Mouse (Mus musculus): Measurements from ENCODE around the gene Tmem82. TPM values are rescaled to one million over a fixed set of nuclear protein-coding genes. Genes with fewer than 3 reads are reported as not detected.
A peak's percentile ranks its signal among the peaks of the same experiment; 100 is the strongest.

The Tmem82 gene
- total RNA-seq, 2 experiments from 2014 or later: 3.1 to 3.2 TPM

- DNase-seq: peak; percentile 70
Measured at GRCm38 (mm10) chr4:141609538-141609937, 8.9 kb downstream of the Tmem82 start.

DNA sequence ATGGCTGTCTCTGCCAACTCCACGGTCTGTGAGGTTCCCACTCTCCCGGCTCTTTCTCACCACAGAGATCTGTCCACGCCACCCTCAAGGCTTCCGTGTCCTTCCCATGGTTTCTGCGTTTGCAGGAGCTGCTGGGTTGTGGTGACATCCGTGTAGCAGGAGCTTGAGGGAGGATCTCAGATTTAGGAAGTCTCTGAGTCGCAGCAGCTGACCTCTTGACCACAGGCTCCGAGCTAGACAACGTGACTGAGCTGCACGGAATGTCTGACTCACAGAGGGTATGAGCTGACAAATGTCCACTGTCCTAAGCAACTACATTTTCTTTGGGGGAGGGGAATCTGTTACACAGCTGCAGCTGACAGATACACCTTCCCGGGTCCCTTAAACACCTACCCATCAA lies 12.6 kb downstream of the Tmem82 start, which contains the start of gene Fblim1:
Gene Fblim1 (minus strand): TSS at position 236 of the 400 bp plus-strand sequence.
- DNase-seq: peak; percentile 5

DNA sequence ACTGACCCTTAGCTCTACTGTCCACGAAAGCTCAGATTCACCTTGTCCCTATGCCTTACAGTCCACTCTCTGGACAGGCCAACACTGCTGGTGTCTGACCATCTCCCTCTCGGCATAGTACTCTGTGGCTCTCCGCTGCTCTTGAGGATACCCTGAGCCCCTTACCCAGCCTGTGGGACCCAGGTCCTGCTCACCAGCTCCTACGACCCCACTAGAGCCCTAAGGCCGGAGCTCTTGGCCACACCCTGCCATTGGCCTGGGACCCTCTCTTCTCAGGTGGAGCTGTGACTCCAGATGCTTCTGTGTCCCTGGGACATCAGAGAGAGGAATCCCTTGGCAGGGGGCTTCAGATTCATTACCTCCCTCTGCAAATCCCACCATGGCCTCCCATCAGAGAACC lies 13.0 kb downstream of the Tmem82 start:
- no peak for DNase-seq

GRCm38 (mm10) chr4:141604493-141604892 lies 13.9 kb downstream of the Tmem82 start:
- DNase-seq: peak; percentile 77

DNA sequence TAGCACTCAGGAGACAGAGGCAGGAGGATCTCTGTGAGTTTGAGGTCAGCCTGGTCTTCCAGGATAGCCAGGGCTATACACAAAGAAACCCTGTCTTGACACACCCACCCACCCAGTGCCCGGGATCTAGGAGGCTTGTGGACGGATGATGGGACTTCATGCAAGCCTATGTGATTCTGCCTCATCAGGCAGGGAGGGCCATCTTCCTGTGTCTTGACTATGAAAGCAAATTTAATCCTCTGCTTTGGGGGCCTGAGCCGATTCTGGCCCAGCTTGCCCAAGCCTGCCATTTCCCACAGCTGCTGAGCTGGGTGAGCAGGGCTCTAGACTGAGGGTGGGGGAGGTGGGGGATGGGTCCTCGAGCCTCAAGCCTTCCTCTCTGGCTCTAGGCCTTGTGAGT lies 14.5 kb downstream of the Tmem82 start:
- no peak for DNase-seq

DNA sequence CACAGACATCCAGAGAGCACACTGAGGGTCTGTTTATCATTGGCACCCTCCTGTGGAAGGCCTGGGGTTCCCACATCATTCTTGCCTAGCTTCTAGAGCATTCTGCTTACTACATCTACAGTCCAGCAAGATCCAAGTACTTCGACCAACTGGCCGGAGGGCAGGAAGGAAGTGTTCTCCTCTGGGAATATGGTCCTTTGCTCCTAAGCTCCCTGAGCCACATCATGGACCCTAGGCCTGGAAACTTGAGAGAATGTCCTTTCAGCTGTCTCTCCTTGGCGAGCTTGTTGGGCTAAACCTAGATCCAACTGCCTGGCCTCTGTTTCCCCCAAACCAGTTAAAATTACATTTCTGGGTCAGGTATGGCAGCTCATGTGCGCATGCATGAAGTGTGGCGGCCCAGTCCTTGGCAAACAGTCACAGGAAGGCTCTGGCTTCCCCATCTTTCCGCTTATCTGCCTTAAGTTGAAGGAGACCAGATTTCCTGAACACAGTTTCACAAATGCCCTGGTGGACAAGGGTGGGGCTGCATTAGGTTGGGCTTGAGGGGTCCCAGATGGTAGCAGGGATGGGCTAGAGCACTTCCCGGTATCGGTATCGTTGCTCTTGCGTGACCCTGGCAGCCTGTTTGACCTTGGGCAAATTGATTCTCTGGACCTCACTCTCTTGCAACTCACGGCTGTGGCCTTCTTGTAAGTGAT lies 15.8 kb downstream of the Tmem82 start:
- DNase-seq: peak; percentile 46

GRCm38 (mm10) chr4:141601148-141601862 lies 17.1 kb downstream of the Tmem82 start:
- DNase-seq: no peak

GRCm38 (mm10) chr4:141600364-141600763 lies 18.1 kb downstream of the Tmem82 start:
- no peak for DNase-seq

- DNase-seq: peak; percentile 68
Measured at GRCm38 (mm10) chr4:141599251-141600141, 18.9 kb downstream of the Tmem82 start.

GRCm38 (mm10) chr4:141598894-141599250 lies 19.6 kb downstream of the Tmem82 start:
- DNase-seq: no peak

GRCm38 (mm10) chr4:141598199-141598893 lies 20.1 kb downstream of the Tmem82 start:
- DNase-seq: peak; percentile 75

DNA sequence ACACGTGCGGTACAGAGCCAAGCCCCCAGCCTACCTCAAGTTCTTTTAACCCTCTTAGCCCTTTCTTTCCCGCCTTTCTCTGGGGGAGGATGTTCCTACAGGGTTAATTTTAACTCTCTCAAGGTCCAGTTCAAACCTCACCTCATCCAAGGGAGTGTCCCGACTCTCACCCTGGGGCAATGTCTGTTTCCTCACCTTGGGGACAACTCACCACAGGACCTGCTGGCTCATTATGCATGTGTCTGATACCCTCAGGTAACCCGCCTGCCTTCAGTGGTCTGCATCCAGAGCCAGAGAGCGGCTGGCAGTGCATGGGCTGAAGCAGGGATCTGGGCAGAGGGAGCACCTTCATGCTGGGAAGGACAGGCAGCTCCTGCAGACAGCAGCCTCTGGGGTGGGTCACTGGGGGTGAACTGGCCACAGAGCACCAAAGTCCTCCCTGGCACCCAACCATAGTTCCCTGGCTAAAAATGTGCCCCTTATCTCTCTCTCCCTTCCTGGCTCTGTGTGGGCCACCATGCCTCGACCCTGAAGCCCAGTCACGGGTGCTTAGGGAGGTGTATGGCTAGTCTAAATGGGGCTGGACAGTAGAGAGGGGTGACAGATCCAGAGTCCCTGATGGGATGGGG lies 21.6 kb downstream of the Tmem82 start:
- no peak for DNase-seq

DNA sequence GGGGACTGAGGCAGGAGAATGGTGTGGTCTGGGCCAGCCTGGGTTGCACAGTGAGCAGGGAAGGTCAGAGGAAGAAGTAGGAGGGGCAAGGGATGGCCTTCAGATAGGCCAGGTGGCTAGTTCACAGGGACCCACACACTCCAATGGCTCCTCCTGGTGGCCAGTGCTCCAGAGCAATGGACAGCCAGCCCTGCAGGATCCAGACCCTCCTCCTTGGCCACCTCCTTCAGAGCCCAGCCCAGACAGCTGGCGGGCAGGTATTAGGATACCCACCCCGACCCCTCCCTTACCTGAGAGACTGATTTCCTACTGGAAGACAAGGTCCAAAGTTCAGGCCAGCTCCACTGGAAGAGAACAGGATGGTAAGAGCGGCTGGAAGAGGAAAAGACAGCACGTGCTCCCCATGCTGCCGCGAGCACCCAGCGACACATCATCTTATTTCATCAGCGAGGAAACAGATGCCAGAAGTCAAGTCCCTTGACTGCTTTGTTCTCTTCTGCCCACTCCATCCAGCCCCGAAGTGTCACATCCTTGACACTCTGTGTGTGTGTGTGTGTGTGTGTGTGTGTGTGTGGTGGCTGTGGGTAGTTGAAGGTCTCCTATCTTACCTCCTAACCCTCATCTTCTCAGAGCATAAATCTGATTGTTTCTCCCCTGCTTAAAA lies 22.7 kb downstream of the Tmem82 start:
- no peak for DNase-seq

DNA sequence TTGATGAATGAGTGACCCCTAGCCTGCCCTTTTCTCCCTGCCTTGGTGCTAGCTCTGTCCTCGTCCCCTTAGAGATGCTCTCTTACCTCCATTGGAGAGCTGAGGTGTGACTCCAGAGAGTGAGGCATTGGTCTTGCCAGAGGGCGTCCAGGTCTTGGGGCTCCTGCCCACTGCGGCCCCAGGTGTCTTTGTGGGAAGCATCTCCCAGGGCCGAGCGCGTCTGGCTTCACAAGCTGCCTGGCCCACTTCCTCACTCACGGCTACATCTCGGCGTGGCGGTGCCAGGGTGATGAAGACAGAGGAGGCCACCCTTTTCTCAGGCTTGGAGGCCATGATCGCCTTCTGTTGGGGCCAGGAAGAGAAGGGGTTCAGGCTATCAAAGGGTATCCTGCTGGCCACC lies 23.3 kb downstream of the Tmem82 start:
- DNase-seq: no peak

- DNase-seq: peak; percentile 62
Measured at GRCm38 (mm10) chr4:141591547-141591946, 26.9 kb downstream of the Tmem82 start.

- DNase-seq: no peak
Measured at GRCm38 (mm10) chr4:141583919-141584318, 34.5 kb downstream of the Tmem82 start.

DNA sequence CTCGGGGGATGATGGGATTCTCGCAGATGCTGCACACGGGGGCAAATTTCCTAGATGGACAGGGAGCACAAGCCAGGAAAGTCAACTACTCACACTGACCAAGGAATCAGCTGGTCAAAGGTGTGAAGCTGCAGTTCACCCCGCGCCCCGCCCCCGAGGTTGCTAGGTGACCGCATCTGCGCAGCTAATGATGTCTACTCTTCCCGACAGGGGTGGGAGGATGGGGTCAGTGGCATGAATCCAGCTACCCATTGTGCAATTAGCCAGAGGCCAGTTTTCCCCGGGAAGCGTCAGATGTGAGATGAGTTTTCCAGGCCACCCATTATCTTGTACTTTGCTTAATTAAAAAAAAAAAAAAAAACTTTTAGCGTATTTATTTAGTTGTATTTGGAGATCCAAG lies 37.4 kb downstream of the Tmem82 start:
- DNase-seq: no peak

DNA sequence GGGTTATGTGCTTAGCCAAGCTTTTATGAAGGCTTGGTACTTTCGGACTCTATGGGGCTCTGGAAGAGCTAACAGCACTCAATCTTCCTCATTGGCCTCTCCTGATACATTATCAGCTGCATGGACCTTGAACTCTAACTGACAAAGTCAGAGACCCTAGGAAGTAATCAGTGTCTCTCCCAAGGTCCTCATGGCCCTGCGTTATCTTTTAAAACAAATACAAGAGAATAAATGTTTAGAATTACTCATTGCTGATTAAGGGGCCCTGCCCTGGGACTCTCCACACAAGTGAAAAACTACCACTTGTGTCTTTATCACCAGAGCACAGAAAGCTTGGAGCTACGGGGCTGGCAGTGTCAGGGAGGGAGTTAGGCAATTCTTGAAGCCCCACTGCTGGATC lies 39.6 kb downstream of the Tmem82 start:
- no peak for DNase-seq

DNA sequence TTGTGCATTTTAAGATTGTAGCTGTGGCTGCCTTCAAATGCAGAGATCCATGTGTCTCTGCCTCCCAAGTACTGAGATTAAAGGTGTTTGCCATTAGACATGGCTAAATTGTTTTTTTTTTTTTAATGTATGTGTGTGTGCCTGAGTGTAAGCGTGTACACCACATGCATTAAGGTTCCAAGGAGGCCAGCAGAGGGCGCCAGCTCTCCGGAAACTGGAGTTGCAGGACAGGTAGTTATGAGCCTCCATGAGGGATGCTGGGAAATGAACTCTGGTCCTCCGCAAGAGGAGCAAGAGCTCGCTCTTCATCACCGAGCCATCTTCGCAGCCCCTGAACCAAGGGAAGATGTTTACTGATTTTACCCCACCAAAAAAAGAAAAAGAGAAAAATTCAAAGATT lies 41.6 kb downstream of the Tmem82 start:
- no peak for DNase-seq

GRCm38 (mm10) chr4:141576404-141576803 lies 42.0 kb downstream of the Tmem82 start:
- DNase-seq: no peak

Measured in heart, postnatal 4 days (tissue).